Mouse (Mus musculus) megakaryocyte-erythroid progenitor cell, adult 5 weeks (primary cell): ENCODE measurements around the gene Ccdc3. TPM values are rescaled to one million over a fixed set of nuclear protein-coding genes. Genes with fewer than 3 reads are reported as not detected.

Source experiments
- polyA plus RNA-seq: library from polyadenylated mRNA; stranded (reverse); fragments of >175 nt; gene quantifications from 2 replicates; pipeline ENCODE4 v1.2.3, GENCODE M21; 2012

Gene Ccdc3
- not detected in 2 replicates for polyA plus RNA-seq

GRCm38 (mm10) chr2:5137500-5138286, at the start of gene Ccdc3:
Gene Ccdc3, plus strand, starts transcription at chr2:5137776.

Other genes starting within 250 kb of the Ccdc3 start
- gene Phyh, start 218.8 kb upstream of the Ccdc3 start, polyA plus RNA-seq: 11.4 and 16.3 TPM in 2 replicates
- gene Ucma, start 161.7 kb upstream of the Ccdc3 start, polyA plus RNA-seq: not detected in 2 replicates
- 13.9 and 15.7 TPM in 2 replicates for gene Mcm10, start 125.0 kb upstream of the Ccdc3 start, polyA plus RNA-seq
- gene Optn, start 73.7 kb upstream of the Ccdc3 start, polyA plus RNA-seq: 9.9 and 19.9 TPM in 2 replicates